Mouse (Mus musculus) ES-CJ7 (cell line): ENCODE results near the gene Wnt1.

ENCODE experiments used
- DNase-seq: peaks from one replicate; pipeline ENCODE4 v3.0.0; 2011; ENCODE audit warnings: low read depth, low spot score

Wnt1 gene

DNA sequence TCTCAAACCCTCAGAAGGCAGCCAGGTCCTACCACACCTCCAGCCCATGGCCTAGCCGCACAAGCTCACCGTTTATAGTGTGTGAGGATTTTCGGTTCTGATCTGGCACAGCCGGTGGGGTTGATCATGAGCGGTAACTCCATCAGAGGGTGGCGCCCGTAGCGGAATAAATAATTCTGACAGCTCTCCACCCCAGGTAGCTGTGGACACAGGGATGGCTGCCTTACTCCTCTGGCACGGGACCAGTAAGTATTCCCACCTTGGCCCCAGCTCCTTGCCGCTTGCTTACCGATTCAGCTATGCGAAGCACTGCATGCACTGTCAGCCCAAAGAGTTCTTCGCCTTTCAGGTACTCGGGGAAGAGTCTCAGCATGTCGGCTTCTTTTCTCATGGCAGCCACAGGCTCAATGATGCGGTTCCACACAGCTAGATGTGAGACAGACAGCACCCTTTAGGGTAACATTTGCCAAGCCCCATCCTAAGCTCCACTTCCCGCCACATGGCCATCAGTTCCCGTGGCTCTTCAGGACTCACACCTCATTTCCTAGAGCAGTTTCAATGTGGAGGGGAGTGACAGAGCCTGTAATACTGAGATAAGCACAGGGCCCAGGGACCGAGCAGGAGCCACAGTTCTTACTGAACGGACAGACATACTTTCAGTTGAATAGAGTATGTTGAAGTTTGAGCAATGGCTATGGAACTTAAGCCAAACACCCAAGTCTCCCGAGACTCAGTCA, 47.5 kb downstream of the Wnt1 start:
- no peak for DNase-seq

DNA sequence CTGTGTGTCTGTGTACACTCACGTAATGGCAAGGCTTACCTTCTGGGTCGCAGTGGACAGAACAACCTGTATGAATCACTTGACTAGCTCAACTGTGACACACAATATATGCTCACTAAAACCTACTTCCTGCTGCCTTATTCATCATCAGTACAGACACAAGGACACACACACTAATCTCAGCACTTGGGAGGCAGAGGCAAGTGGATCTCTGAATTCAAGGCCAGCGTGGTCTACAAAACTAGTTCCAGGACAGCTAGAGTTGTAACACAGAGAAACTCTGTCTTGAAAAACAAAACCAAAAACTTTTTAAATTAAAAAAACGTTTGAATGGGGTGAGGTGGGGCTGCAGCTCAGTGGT, 48.1 kb downstream of the Wnt1 start:
- no peak for DNase-seq

DNA sequence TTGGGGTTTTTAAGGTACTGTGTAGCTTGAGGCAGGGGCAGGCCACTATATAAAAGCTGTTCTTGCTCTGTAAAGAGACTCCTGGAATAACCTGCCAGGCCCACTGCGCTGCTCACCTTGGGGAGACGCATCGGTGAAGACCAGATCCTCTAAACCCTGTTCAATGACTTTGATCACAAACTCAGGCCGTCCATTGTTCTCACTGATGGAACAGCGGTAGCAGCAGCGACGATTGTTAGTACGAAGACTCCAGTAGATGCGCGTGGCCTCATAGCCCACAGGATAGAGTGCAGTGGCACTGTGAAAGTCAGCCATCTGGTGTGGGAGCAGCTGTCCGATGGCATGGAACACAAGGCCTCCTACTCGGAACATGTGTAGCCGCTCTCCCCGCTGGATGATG, 49.5 kb downstream of the Wnt1 start:
- no peak for DNase-seq

DNA sequence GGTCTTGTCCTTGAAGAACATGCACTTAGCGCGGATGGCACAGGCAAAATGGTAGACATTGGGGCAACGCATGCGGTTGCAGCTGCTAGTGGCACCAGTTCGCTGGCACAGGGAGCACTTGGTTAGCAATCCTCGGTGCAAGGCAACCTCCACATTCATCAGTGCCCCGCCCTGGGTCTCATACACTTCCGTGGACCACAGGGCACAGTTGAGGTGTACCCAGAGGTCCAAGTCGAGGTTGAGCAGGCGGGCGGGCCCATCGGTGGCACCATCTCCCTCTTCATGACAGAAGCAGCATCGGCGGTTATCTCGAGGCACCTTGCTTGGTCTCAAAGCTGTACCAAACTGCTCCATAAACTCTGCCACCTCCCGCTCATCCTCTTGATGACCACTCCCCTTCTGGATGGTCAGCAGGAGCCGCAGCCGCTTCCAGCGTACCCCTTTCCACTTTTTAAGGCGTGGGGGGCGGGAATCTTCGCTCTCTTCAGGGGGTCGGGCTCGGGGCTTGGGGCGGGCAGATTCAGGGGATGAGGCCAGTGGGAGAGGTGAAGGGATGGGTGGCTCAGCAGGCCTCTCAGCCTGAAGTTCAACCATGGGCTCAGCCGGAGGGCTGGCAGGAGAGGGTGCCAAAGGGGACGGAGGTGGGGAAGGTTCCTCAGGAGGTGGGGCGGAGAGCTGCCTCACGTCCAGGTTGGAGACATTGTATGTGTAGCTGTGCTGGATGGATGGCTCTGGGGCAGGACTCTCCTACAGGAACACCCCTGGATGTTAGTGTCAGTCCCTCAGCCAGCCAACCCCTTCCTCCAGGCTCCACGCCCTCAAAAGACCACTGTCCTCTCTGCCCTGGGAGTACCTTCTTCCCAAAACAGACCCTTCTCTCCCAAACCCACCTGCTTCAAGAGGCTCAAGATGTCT, 50.3 kb downstream of the Wnt1 start:
- DNase-seq, result no peak
